Mouse (Mus musculus) urinary bladder, postnatal 14 days (tissue): Measurements from ENCODE around the gene Ryr3.

Experiments
- DNase-seq: peaks from one replicate; pipeline ENCODE4 v3.0.0; 2021; ENCODE audit warnings: low spot score

Gene Ryr3

GRCm38 (mm10) chr2:112637206-112637605 lies 579.7 kb downstream of the Ryr3 start:
- no peak for DNase-seq

DNA sequence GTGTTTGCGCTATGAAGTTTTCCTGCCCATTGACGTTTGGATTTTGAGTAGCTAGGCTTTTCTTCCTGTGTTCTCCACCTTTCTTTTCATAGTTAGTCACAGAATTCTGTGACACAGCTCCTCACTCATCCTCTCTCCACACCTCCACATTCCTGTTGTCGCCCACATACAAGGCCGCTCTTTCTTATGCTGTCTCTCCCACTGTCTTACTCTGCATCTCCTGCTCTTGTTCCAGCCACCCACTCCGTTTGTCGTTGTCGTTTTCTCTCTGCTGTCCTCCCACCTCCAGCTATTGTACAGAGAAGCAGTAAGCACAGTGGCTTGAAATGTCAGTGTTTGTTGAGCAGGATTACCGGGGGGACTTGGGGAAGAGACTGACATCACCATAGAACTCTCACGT lies 584.4 kb downstream of the Ryr3 start:
- DNase-seq, result no peak

DNA sequence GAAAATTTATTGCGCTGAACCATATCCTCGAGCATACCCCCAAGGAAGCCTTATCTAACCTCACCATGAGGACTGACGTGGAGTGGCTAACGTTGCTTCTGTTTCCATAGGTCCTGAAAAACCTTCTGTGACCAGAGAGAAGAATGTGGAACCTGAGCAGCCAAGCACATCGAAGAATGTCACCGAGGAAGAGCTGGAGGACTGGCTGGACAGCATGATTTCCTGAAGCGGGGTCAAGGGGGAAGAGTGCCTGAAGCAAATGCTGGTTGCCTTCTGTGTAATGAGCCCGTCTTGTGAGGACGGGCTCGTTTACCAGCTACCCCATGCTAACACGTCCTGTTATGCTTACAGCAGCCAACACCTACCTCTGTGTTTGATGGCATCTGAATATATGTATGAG lies 586.2 kb downstream of the Ryr3 start:
- DNase-seq, result no peak

GRCm38 (mm10) chr2:112625156-112625555 lies 591.7 kb downstream of the Ryr3 start:
- no peak for DNase-seq

DNA sequence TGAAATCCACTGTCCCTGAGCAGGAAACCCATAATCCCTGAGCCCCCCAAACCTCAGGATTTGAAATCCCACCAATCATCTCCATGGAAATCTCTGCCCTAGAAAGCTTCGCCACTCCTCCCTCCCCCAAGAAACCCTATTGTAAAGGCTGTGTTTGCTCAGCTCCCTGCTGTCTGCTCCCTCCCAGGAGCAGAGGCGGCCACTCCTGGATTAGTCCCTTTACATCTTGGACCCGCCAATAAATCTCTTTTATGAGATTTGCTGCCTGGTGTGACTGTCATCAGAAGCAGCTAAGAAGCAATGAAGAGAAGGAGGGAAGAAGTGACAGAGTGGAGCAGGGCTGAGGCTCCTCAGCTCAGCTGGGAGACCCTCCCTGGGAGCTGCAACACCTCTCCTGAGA lies 599.7 kb downstream of the Ryr3 start:
- DNase-seq, result no peak

DNA sequence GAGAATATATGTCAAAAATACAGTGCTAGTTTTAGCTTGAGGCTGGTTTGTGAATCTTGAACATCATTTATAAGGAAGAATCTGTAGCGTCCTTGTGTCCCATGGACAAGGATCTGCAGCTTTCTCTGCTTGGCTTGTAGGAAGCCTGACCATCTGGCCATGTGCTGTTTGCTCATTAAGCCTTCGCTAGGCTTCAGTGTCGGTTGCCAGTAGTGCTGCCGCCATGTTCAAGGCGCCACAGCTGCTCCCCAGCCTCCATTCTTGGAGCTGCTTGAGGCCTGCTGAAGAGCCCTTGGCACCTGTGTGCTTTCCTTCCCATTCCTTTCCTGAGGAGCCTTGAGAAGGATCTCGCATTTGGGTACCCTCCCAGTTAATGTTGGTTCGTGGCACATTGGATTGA lies 602.5 kb downstream of the Ryr3 start:
- DNase-seq, result no peak

DNA sequence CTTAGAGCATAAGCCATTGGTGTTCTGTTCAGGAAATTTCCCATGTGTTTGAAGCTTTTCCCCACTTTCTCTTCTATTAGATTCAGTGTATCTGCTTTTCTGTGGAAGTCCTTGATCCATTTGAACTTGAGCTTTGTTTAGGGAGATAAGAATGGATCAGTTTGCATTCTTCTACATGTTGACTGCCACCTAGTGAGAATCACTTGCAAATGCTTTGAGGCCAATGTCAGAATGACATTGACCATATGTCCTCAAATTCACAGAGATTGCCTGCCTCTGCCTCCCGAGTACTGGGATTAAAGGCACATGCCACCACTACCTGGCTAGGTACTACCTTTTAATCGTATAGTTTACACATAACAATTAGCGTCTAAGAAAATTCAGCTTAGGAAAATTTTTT lies 604.3 kb downstream of the Ryr3 start:
- DNase-seq, result no peak

GRCm38 (mm10) chr2:112606536-112606935 lies 610.4 kb downstream of the Ryr3 start:
- DNase-seq, result no peak

DNA sequence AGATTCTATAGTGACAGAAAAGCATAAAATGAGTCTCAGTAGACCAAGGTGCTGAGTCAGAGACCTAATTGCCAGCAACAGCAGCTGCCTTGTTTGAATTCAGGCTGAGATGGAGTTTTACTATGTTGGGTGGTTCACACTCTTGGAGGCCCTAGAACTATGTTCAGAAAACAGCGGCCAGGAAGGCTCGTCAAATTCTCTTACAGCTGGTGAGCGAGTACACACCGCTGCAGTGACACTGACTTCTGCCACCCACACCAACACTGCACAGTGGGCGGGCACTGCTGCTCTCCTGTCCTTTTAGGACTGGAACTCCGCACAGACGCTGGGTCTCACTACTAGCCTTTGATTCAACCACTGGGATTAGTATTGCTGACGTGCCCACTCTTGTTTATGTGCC lies 614.4 kb downstream of the Ryr3 start:
- no peak for DNase-seq

DNA sequence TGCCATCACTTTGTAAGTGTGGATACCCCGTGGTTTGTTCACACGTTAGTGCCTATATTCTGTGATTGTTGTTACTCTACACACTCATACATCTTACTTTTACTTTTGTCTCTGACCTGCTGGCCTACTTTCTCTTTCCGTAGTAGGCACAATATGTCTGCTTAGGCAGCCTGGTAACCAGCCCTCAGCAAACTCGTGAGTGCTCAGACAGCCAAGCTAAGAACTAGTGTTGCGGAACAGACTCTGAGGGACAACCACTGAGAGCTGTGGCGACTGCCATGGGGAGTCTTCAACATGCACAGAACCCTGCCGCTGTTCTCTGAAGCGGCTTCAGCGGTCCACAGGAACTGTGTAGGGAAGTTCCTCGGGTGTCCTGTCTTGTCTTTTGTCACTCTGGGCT lies 616.7 kb downstream of the Ryr3 start:
- DNase-seq, result no peak

- no peak for DNase-seq
These were observed 619.8 kb downstream of the Ryr3 start for GRCm38 (mm10) chr2:112597064-112597463.

GRCm38 (mm10) chr2:112596415-112596814 lies 620.5 kb downstream of the Ryr3 start:
- DNase-seq, result no peak

- no peak for DNase-seq
These were observed 621.1 kb downstream of the Ryr3 start for GRCm38 (mm10) chr2:112595807-112596206.

GRCm38 (mm10) chr2:112593781-112594180 lies 623.1 kb downstream of the Ryr3 start:
- DNase-seq, result no peak

GRCm38 (mm10) chr2:112593322-112593721 lies 623.6 kb downstream of the Ryr3 start:
- no peak for DNase-seq

DNA sequence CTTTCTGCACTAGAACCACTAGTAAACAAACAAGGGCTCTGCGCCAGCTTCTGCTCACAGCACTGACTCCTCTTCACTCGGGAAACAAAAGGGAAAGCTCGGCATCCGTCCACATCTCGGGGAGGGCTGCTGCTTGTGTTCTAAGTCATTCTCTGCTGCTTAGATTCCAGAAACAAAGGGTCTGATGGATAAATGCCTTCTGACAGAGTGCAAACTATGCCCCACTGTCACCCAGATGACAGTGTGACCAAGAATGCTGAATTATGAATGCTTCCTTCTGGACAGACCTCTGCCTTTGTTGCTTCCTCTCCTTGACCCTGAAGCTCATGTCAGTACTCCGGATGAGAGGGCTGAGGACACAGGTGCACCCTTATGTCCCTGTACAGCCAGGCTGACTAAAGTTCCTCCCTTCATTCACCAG lies 625.4 kb downstream of the Ryr3 start:
- DNase-seq, result peak; percentile 9

GRCm38 (mm10) chr2:112590985-112591384 lies 625.9 kb downstream of the Ryr3 start:
- DNase-seq, result no peak
